10 mouse cellular contexts compared by ENCODE assay signal in the genomic region with DNA sequence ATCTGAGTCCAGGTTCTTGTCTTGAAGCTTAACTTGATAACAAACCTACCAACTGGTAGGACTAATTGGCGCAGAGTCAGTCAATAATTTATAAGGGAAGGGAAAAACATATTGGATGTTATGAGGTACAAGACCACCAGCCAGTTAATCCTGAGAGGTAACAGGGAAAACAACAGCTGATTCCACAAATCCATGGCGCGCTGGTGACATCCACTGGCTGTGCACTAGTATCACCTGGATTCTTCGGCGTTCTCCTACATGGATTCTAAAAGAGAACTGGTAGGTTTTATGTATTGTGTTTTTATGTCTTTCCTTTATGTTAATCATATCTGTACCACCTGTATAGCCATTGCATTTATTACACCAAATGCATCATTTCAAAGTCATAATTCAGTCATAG.
A peak's percentile ranks its signal among the peaks of the same experiment; 100 is the strongest.
DNase-seq lines count a peak whose midpoint lies in the region; ATAC-seq and TF ChIP-seq lines count a peak whose summit lies in the region.
"Had no signal": no experiment of that assay in that cellular context is flagged by ENCODE, and none has a peak within 500 bp of the region (broad histone marks: within the 10 kb centered on the region; RNA-seq: fewer than 3 reads in every experiment).

No protein-coding gene starts in this region.

- ATAC-seq in lung, embryonic 14.5 days (ENCODE audit: insufficient read depth) = no peak
- no peak for ATAC-seq in embryonic facial prominence, embryonic 14.5 days (ENCODE audit: low read depth)
- peak; percentile 87 for ATAC-seq in midbrain, embryonic 15.5 days (replicated peaks)

- no peak overlapping the region for H3K27ac ChIP-seq in heart, adult 2 months
- no peak overlapping the region for H3K27ac ChIP-seq in lung, embryonic 14.5 days (ENCODE audit: low read depth)
- H3K27ac ChIP-seq in embryonic facial prominence, embryonic 14.5 days (replicated peaks; ENCODE audit: low read depth, low read length) = no peak overlapping the region
- H3K27ac ChIP-seq in midbrain, embryonic 15.5 days = no peak overlapping the region
- H3K27ac ChIP-seq: heart, embryonic 15.5 days had no signal

- 80% methylated on average over 5 of the region's 5 CpGs for WGBS in heart, adult 2 months
- 86% methylated on average over 5 of the region's 5 CpGs for WGBS in lung, embryonic 14.5 days
- WGBS in embryonic facial prominence, embryonic 14.5 days = 78% methylated on average over 5 of the region's 5 CpGs
- WGBS in midbrain, embryonic 15.5 days = 82% methylated on average over 5 of the region's 5 CpGs

- H3K4me2 ChIP-seq in lung, embryonic 14.5 days = no peak overlapping the region
- no peak overlapping the region for H3K4me2 ChIP-seq in embryonic facial prominence, embryonic 14.5 days (ENCODE audit: low read depth, low read length)
- H3K4me2 ChIP-seq in midbrain, embryonic 15.5 days = no peak overlapping the region
- H3K4me2 ChIP-seq: heart, embryonic 15.5 days had no signal

- no peak overlapping the region for H3K9ac ChIP-seq in heart, adult 2 months (ENCODE audit: low read depth, low read length)
- H3K9ac ChIP-seq in lung, embryonic 14.5 days = no peak overlapping the region
- no peak overlapping the region for H3K9ac ChIP-seq in embryonic facial prominence, embryonic 14.5 days (ENCODE audit: low read depth, low read length)
- no peak overlapping the region for H3K9ac ChIP-seq in midbrain, embryonic 15.5 days
- H3K9ac ChIP-seq: heart, embryonic 15.5 days had no signal

- no peaks in the 10 kb centered on the region for H3K4me1 ChIP-seq in heart, adult 2 months (ENCODE audit: control insufficient read depth, insufficient read depth, low read length)
- no peaks in the 10 kb centered on the region for H3K4me1 ChIP-seq in lung, embryonic 14.5 days (ENCODE audit: insufficient read depth)
- H3K4me1 ChIP-seq in embryonic facial prominence, embryonic 14.5 days (ENCODE audit: control insufficient read depth, insufficient read depth, low read length) = no peaks in the 10 kb centered on the region
- no peaks in the 10 kb centered on the region for H3K4me1 ChIP-seq in midbrain, embryonic 15.5 days
- H3K4me1 ChIP-seq: heart, embryonic 15.5 days had no signal

- TF ChIP-seq CTCF in heart, adult 2 months (IDR thresholded peaks at IDR 0.05) = peak; percentile 37
- peak; percentile 28; the same call in 1 of the 2 replicates for TF ChIP-seq CTCF in lung, embryonic 14.5 days (IDR thresholded peaks at IDR 0.05; ENCODE audit: low read depth)

- no peak for TF ChIP-seq POLR2A in heart, adult 2 months (IDR thresholded peaks at IDR 0.05; ENCODE audit: insufficient read depth, low read depth, low read length)

- no peak overlapping the region for H3K4me3 ChIP-seq in heart, adult 2 months
- H3K4me3 ChIP-seq in lung, embryonic 14.5 days (ENCODE audit: low read depth, low read length) = no peak overlapping the region
- no peak overlapping the region for H3K4me3 ChIP-seq in embryonic facial prominence, embryonic 14.5 days (ENCODE audit: low read depth, low read length)
- no peak overlapping the region for H3K4me3 ChIP-seq in midbrain, embryonic 15.5 days
- H3K4me3 ChIP-seq: heart, embryonic 15.5 days had no signal

- no peak for TF ChIP-seq EP300 in heart, adult 2 months (IDR thresholded peaks at IDR 0.05; ENCODE audit: insufficient read depth, low read depth, low read length)

- no peaks in the 10 kb centered on the region for H3K79me2 ChIP-seq in heart, adult 2 months (replicated peaks; ENCODE audit: control insufficient read depth, insufficient read depth, low read length)

- H3K27me3 ChIP-seq in heart, adult 2 months (ENCODE audit: control insufficient read depth, insufficient read depth, low read length) = no peaks in the 10 kb centered on the region
- H3K27me3 ChIP-seq in lung, embryonic 14.5 days (ENCODE audit: insufficient read depth, low read length) = no peaks in the 10 kb centered on the region
- H3K27me3 ChIP-seq in embryonic facial prominence, embryonic 14.5 days (replicated peaks; ENCODE audit: control insufficient read depth, insufficient read depth, low read length) = no peaks in the 10 kb centered on the region
- H3K27me3 ChIP-seq in midbrain, embryonic 15.5 days (replicated peaks) = no peaks in the 10 kb centered on the region
- H3K27me3 ChIP-seq: heart, embryonic 15.5 days had no signal

- DNase-seq in heart, adult 2 months = no peak
- no peak for DNase-seq in heart, adult 18-20 months
- peak; percentile 27 for DNase-seq in lung, embryonic 14.5 days
- DNase-seq in lung, postnatal 10 days = no peak
- peak; percentile 33 for DNase-seq in embryonic facial prominence, embryonic 14.5 days (ENCODE audit: low spot score)
- DNase-seq in thymus, postnatal 10 days (ENCODE audit: low spot score in 2 of 2) = no peak
- no peak for DNase-seq in ovary, adult 18-20 months (ENCODE audit: low spot score)
- DNase-seq: thymus, postnatal 14 days had no signal

- intact Hi-C loops in heart, adult 2 months (cut with DNase I) = no loop called here

- no peaks in the 10 kb centered on the region for H3K36me3 ChIP-seq in heart, adult 2 months (ENCODE audit: control insufficient read depth, insufficient read depth, low read length)
- H3K36me3 ChIP-seq in lung, embryonic 14.5 days (ENCODE audit: insufficient read depth) = no peaks in the 10 kb centered on the region
- H3K36me3 ChIP-seq in embryonic facial prominence, embryonic 14.5 days (ENCODE audit: control insufficient read depth, insufficient read depth, low read length) = no peaks in the 10 kb centered on the region
- no peaks in the 10 kb centered on the region for H3K36me3 ChIP-seq in midbrain, embryonic 15.5 days (replicated peaks)
- H3K36me3 ChIP-seq: heart, embryonic 15.5 days had no signal

- no peaks in the 10 kb centered on the region for H3K9me3 ChIP-seq in lung, embryonic 14.5 days (ENCODE audit: low read depth, low read length)
- no peaks in the 10 kb centered on the region for H3K9me3 ChIP-seq in embryonic facial prominence, embryonic 14.5 days (ENCODE audit: control insufficient read depth, low read length)
- no peaks in the 10 kb centered on the region for H3K9me3 ChIP-seq in midbrain, embryonic 15.5 days
- H3K9me3 ChIP-seq: heart, embryonic 15.5 days had no signal

Comparison
In these comparisons a context has a peak if more than half of its experiments do, and no peak if none do; other contexts are left out.
1. DNase-seq: peak in lung, embryonic 14.5 days (single experiment) and embryonic facial prominence, embryonic 14.5 days (single experiment); none in heart, adult 2 months (0 of 2), heart, adult 18-20 months (0 of 2), lung, postnatal 10 days (single experiment), thymus, postnatal 10 days (0 of 2) and ovary, adult 18-20 months (single experiment).